19 mouse cellular contexts compared by ENCODE assay signal in genomic region chr13:51725446-51725845, GRCm38 (mm10).
A peak's percentile ranks its signal among the peaks of the same experiment; 100 is the strongest.
DNase-seq lines count a peak whose midpoint lies in the region; ATAC-seq lines count a peak whose summit lies in the region.
"Had no signal": no experiment of that assay in that cellular context is flagged by ENCODE, and none has a peak within 500 bp of the region (broad histone marks: within the 10 kb centered on the region; RNA-seq: fewer than 3 reads in every experiment).

No protein-coding gene starts in this region.

- no peaks in the 10 kb centered on the region for H3K36me3 ChIP-seq in hindbrain, embryonic 15.5 days
- peaks cover 2% of the 10 kb centered on the region; the same call in 1 of the 2 replicates for H3K36me3 ChIP-seq in hindbrain, embryonic 13.5 days
- H3K36me3 ChIP-seq in limb, embryonic 10.5 days = no peaks in the 10 kb centered on the region
- H3K36me3 ChIP-seq: hindbrain, embryonic 12.5 days had no signal

- H3K4me3 ChIP-seq in hindbrain, embryonic 15.5 days = no peak overlapping the region
- no peak overlapping the region for H3K4me3 ChIP-seq in hindbrain, embryonic 13.5 days
- no peak overlapping the region for H3K4me3 ChIP-seq in limb, embryonic 10.5 days
- H3K4me3 ChIP-seq: forebrain, embryonic 10.5 days; forebrain, embryonic 13.5 days; gastrocnemius, adult 2 months; hindbrain, embryonic 12.5 days had no signal

- WGBS in hindbrain, embryonic 15.5 days = 84% methylated on average over 7 of the region's 7 CpGs
- WGBS in hindbrain, embryonic 13.5 days = 89% methylated on average over 7 of the region's 7 CpGs
- 85% methylated on average over 7 of the region's 7 CpGs for WGBS in limb, embryonic 10.5 days

- H3K27ac ChIP-seq in hindbrain, embryonic 15.5 days (replicated peaks) = no peak overlapping the region
- no peak overlapping the region for H3K27ac ChIP-seq in hindbrain, embryonic 13.5 days
- peak overlapping the region; percentile 42 for H3K27ac ChIP-seq in limb, embryonic 10.5 days
- H3K27ac ChIP-seq: forebrain, embryonic 13.5 days; gastrocnemius, adult 2 months; hindbrain, embryonic 12.5 days; hindbrain, postnatal 0 days had no signal

- H3K9me3 ChIP-seq in hindbrain, embryonic 15.5 days = no peaks in the 10 kb centered on the region
- no peaks in the 10 kb centered on the region for H3K9me3 ChIP-seq in hindbrain, embryonic 13.5 days
- H3K9me3 ChIP-seq in limb, embryonic 10.5 days (replicated peaks) = no peaks in the 10 kb centered on the region
- H3K9me3 ChIP-seq: forebrain, embryonic 10.5 days; forebrain, embryonic 13.5 days; hindbrain, embryonic 12.5 days had no signal

- no peak overlapping the region for H3K4me2 ChIP-seq in hindbrain, embryonic 15.5 days
- H3K4me2 ChIP-seq in hindbrain, embryonic 13.5 days = no peak overlapping the region
- H3K4me2 ChIP-seq: forebrain, embryonic 13.5 days; heart, embryonic 11.5 days; hindbrain, embryonic 12.5 days had no signal

- H3K9ac ChIP-seq in hindbrain, embryonic 15.5 days = no peak overlapping the region
- H3K9ac ChIP-seq in hindbrain, embryonic 13.5 days = no peak overlapping the region
- H3K9ac ChIP-seq: forebrain, embryonic 13.5 days; hindbrain, embryonic 12.5 days had no signal

- H3K27me3 ChIP-seq in hindbrain, embryonic 15.5 days = no peaks in the 10 kb centered on the region
- no peaks in the 10 kb centered on the region for H3K27me3 ChIP-seq in hindbrain, embryonic 13.5 days
- no peaks in the 10 kb centered on the region for H3K27me3 ChIP-seq in limb, embryonic 10.5 days (ENCODE audit: low read depth, poor library complexity, severe bottlenecking)
- H3K27me3 ChIP-seq: forebrain, embryonic 13.5 days; hindbrain, embryonic 12.5 days had no signal

- DNase-seq in cerebellum, adult 11-12 months = peak; percentile 56
- DNase-seq in cerebellum, postnatal 4 days (ENCODE audit: low spot score in 2 of 2) = no peak
- DNase-seq in cerebellum, postnatal 14 days = peak; percentile 32 to 53
- no peak for DNase-seq in limb, embryonic 10.5 days (ENCODE audit: low spot score)
- no peak for DNase-seq in left cerebral cortex, adult 18-20 months (ENCODE audit: low spot score in 2 of 2)
- DNase-seq in adrenal gland, adult 8-10 months = no peak
- DNase-seq: adrenal gland, postnatal 10 days; gastrocnemius, adult 2 months; gastrocnemius, postnatal 14 days; heart, adult 11 months; kidney, adult 18-20 months had no signal

- peaks cover 10% of the 10 kb centered on the region for H3K4me1 ChIP-seq in hindbrain, embryonic 15.5 days (replicated peaks)
- peaks cover 31% of the 10 kb centered on the region for H3K4me1 ChIP-seq in hindbrain, embryonic 13.5 days (replicated peaks)
- H3K4me1 ChIP-seq in limb, embryonic 10.5 days = peaks cover 62% of the 10 kb centered on the region

- peak; percentile 27; the same call in 1 of the 2 replicates for ATAC-seq in hindbrain, embryonic 15.5 days (ENCODE audit: low FRiP score, low read depth)
- no peak for ATAC-seq in hindbrain, embryonic 13.5 days (ENCODE audit: low FRiP score)
- ATAC-seq: forebrain, embryonic 13.5 days; forebrain, embryonic 16.5 days; hindbrain, postnatal 0 days had no signal

Comparison
In these comparisons a context has a peak if more than half of its experiments do, and no peak if none do; other contexts are left out.
1. DNase-seq: peak in cerebellum, adult 11-12 months (single experiment) and cerebellum, postnatal 14 days (2 of 2); none in cerebellum, postnatal 4 days (0 of 2), limb, embryonic 10.5 days (single experiment), left cerebral cortex, adult 18-20 months (0 of 2) and adrenal gland, adult 8-10 months (single experiment).